Mouse (Mus musculus) CH12.LX (cell line): ENCODE measurements around the gene Lrch2.

ENCODE experiments used
- CTCF ChIP-seq, 2 experiments: IDR thresholded peaks in 1 of 2; conservative IDR thresholded peaks in 1 of 2; 2 replicates each; pipeline ENCODE4 v1.5.1; 2011 to 2012; ENCODE audit warnings: low read depth in 2 of 2, low read length in 2 of 2, improper control_type of control experiment in 1 of 2, inconsistent platforms in 1 of 2, mild to moderate bottlenecking in 1 of 2, moderate library complexity in 1 of 2
- E2F4 ChIP-seq: IDR thresholded peaks from 2 replicates; pipeline ENCODE4 v1.6.1; 2011; ENCODE audit warnings: low read depth, low read length, improper control_type of control experiment; ENCODE audit not compliant: insufficient replicate concordance
- EP300 ChIP-seq: IDR thresholded peaks from 2 replicates; pipeline ENCODE4 v1.6.1; 2011; ENCODE audit warnings: low read length, improper control_type of control experiment
- GABPA ChIP-seq: IDR thresholded peaks from 2 replicates; pipeline ENCODE4 v1.6.1; 2012; ENCODE audit warnings: low read depth, low read length, improper control_type of control experiment, inconsistent platforms; ENCODE audit not compliant: insufficient replicate concordance
- HCFC1 ChIP-seq: IDR thresholded peaks from 2 replicates; pipeline ENCODE4 v1.6.1; 2012; ENCODE audit warnings: low read depth, mild to moderate bottlenecking, inconsistent platforms, low read length, improper control_type of control experiment
- MAZ ChIP-seq: IDR thresholded peaks from 2 replicates; pipeline ENCODE4 v1.6.1; 2012; ENCODE audit warnings: low read depth, mild to moderate bottlenecking, inconsistent platforms, low read length, improper control_type of control experiment, moderate library complexity
- MXI1 ChIP-seq: IDR thresholded peaks from 2 replicates; pipeline ENCODE4 v1.6.1; 2011; ENCODE audit warnings: mild to moderate bottlenecking, low read depth, low read length, improper control_type of control experiment
- MYC ChIP-seq: IDR thresholded peaks from 2 replicates; pipeline ENCODE4 v1.6.1; 2011; ENCODE audit warnings: low read depth, mild to moderate bottlenecking, improper control_type of control experiment, low read length
- NELFE ChIP-seq: IDR thresholded peaks from 2 replicates; pipeline ENCODE4 v1.6.1; 2011; ENCODE audit warnings: low read depth, low read length, improper control_type of control experiment
- POLR2A ChIP-seq: IDR thresholded peaks from 2 replicates; pipeline ENCODE4 v1.6.1; 2011; ENCODE audit warnings: low read depth, mild to moderate bottlenecking, improper control_type of control experiment, low read length
- SMC3 ChIP-seq: IDR thresholded peaks from 2 replicates; pipeline ENCODE4 v1.6.1; 2011; ENCODE audit warnings: low read depth, low read length, improper control_type of control experiment
- ZC3H11A ChIP-seq: IDR thresholded peaks from 2 replicates; pipeline ENCODE4 v1.6.1; 2012; ENCODE audit warnings: low read depth, mild to moderate bottlenecking, inconsistent platforms, low read length, improper control_type of control experiment
- ZMIZ1 ChIP-seq: IDR thresholded peaks from 2 replicates; pipeline ENCODE4 v1.6.1; 2012; ENCODE audit warnings: low read depth, mild to moderate bottlenecking, inconsistent platforms, low read length, improper control_type of control experiment

DNA sequence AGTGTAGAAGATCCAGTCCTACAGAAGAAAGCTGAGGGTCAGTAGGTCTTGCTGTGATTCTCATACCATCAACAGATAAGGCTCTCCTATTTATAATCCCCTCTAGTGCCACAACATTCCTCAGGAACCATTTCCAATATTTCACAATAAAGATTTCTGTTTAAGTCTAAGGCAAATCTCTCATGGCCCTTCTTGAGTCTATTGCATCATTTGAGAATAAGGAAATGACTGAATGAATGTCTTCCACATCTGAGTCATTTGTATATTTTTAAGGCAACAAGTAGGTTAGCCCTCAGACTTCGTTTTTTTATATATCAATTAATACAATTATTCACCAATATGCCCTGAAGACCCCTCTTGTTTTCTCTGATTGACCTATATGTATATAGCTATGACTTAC lies 124.8 kb downstream of the Lrch2 start, which contains the start of gene Il13ra2:
- TF ChIP-seq ZMIZ1 (no peak), ZC3H11A (no peak), POLR2A (no peak), NELFE (no peak), CTCF (conservative IDR thresholded peaks at IDR 0.05 in 1 of 2, IDR thresholded peaks at IDR 0.05 in 1 of 2; ENCODE audit: low read depth in 2 of 2, low read length in 2 of 2) (no peak), MXI1 (no peak), EP300 (no peak), HCFC1 (no peak), SMC3 (no peak), E2F4 (no peak), MAZ (no peak), MYC (no peak), GABPA (no peak)
